Mouse (Mus musculus) heart, embryonic 14.5 days (tissue): ENCODE measurements around the gene Fam3b. TPM values are rescaled to one million over a fixed set of nuclear protein-coding genes. Genes with fewer than 3 reads are reported as not detected.

ENCODE experiments used
- ATAC-seq: fragments of 200-750 bp; cut with Nextera tagmentation; 2 replicates; pipeline ENCODE4 v1.8.0; 2017; ENCODE audit warnings: low read depth, moderate TSS enrichment; ENCODE audit not compliant: insufficient number of reproducible peaks, insufficient read depth, low FRiP score
- H3K27ac ChIP-seq, 2 experiments: fragments of 200-500 bp in 1 of 2; fragments of 300-500 bp in 1 of 2; sonication (generic) in 1 of 2; replicated peaks in 1 of 2; 2 replicates each; pipeline ENCODE4 v1.5.1; 2012 to 2014; ENCODE audit warnings: low read depth in 2 of 2, low read length in 2 of 2, control low read depth in 1 of 2, mild to moderate bottlenecking in 1 of 2, mixed read lengths in 1 of 2; ENCODE audit not compliant: control insufficient read depth in 1 of 2, insufficient read depth in 1 of 2
- H3K27me3 ChIP-seq: fragments of 300-500 bp; sonication (generic); 2 replicates; pipeline ENCODE4 v1.6.1; 2014; ENCODE audit warnings: mild to moderate bottlenecking, low read length, control low read depth; ENCODE audit not compliant: control insufficient read depth, insufficient read depth
- H3K36me3 ChIP-seq: fragments of 300-500 bp; sonication (generic); 2 replicates; pipeline ENCODE4 v1.6.1; 2014; ENCODE audit warnings: mild to moderate bottlenecking, control low read depth, low read length, mixed read lengths; ENCODE audit not compliant: control insufficient read depth, insufficient read depth
- H3K4me1 ChIP-seq, 2 experiments: fragments of 200-500 bp in 1 of 2; fragments of 300-500 bp in 1 of 2; sonication (generic) in 1 of 2; 2 replicates each; pipeline ENCODE4 v1.6.1; 2012 to 2014; ENCODE audit warnings: low read length in 2 of 2, control low read depth in 1 of 2, mixed read lengths in 1 of 2; ENCODE audit not compliant: control insufficient read depth in 2 of 2, insufficient read depth in 2 of 2
- H3K4me2 ChIP-seq: fragments of 300-500 bp; sonication (generic); 2 replicates; pipeline ENCODE4 v1.6.1; 2014; ENCODE audit warnings: mild to moderate bottlenecking, low read length
- H3K4me3 ChIP-seq, 2 experiments: fragments of 200-500 bp in 1 of 2; fragments of 300-500 bp in 1 of 2; sonication (generic) in 1 of 2; 2 replicates each; pipeline ENCODE4 v1.5.1; 2012 to 2014; ENCODE audit warnings: low read length in 2 of 2, mild to moderate bottlenecking in 2 of 2, control low read depth in 1 of 2, low read depth in 1 of 2, moderate library complexity in 1 of 2; ENCODE audit not compliant: control insufficient read depth in 1 of 2, insufficient read depth in 1 of 2
- H3K9ac ChIP-seq: fragments of 300-500 bp; sonication (generic); 2 replicates; pipeline ENCODE4 v1.6.1; 2014; ENCODE audit warnings: mild to moderate bottlenecking, low read length
- H3K9me3 ChIP-seq: fragments of 300-500 bp; sonication (generic); 2 replicates; pipeline ENCODE4 v1.6.1; 2016; ENCODE audit warnings: low read length, control low read depth; ENCODE audit not compliant: control insufficient read depth
- WGBS: fragments of 180-500 bp; shearing (Covaris S2); extraction: QIAGEN DNeasy Blood & Tissue Kit; methylation state at CpG from one replicate; pipeline ENCODE4 v1.1.7; 2014; 5-methylcytosine and 5-hydroxymethylcytosine counted together
- polyA plus RNA-seq: library from polyadenylated mRNA; unstranded; fragments of >200 nt; fragmentation: Nextera tagmentation; extraction: Ambion mirVana; gene quantifications from 2 replicates; pipeline ENCODE4 v1.2.1, GENCODE M21; 2014

Fam3b gene
- polyA plus RNA-seq, 1 experiment from 2014 or later, result not detected

DNA sequence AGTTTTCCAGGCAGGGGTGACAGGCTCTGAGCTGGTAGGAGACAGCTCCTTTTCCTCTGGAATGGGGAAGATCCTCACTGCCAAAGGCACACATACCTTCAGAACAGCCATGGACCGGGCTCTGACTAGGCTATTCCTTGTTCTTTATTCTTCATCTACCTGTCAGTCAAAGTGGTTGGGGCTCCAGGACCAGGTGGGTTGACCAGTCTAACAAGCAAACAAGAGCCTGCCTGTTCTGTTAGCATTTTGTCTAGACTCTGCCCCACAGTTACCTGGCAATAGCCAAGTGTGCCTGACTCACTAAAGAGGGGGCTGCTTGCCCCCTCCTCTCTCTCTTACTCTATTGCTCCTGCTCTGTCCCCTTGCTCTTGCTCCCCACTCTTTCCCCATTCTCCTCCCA, 22.2 kb downstream of the Fam3b start:
- ATAC-seq, result no peak
- no peaks in the 10 kb centered on the region for H3K36me3 ChIP-seq
- 62% methylated on average over 1 of the region's 1 CpGs for WGBS

GRCm38 (mm10) chr16:97478655-97479054, 36.0 kb downstream of the Fam3b start:
- no peak overlapping the region for H3K4me2 ChIP-seq
- H3K27me3 ChIP-seq, result no peaks in the 10 kb centered on the region
- H3K4me3 ChIP-seq, result no peak overlapping the region
- H3K27ac ChIP-seq, result no peak overlapping the region
- H3K9ac ChIP-seq, result no peak overlapping the region
- peaks cover 3 to 6% of the 10 kb centered on the region in 2 experiments for H3K4me1 ChIP-seq
- H3K9me3 ChIP-seq, result no peaks in the 10 kb centered on the region
- no peaks in the 10 kb centered on the region for H3K36me3 ChIP-seq
- WGBS, result 64% methylated on average over 2 of the region's 2 CpGs
- no peak for ATAC-seq

More for the DNA sequence above, 22.2 kb downstream of the Fam3b start:
- Histone ChIP-seq H3K27me3 (no peaks in the 10 kb centered on the region), H3K4me3 (no peak overlapping the region), H3K4me2 (no peak overlapping the region), H3K4me1 (no peaks in the 10 kb centered on the region; a peak in 1 of 4 replicates), H3K9me3 (no peaks in the 10 kb centered on the region), H3K27ac (no peak overlapping the region), H3K9ac (no peak overlapping the region)

- Histone ChIP-seq H3K27me3 (no peaks in the 10 kb centered on the region), H3K4me3 (no peak overlapping the region), H3K27ac (no peak overlapping the region), H3K4me2 (no peak overlapping the region), H3K9ac (no peak overlapping the region), H3K36me3 (no peaks in the 10 kb centered on the region), H3K4me1 (peaks cover 3 to 6% of the 10 kb centered on the region in 2 experiments), H3K9me3 (no peaks in the 10 kb centered on the region)
- ATAC-seq, result no peak
- WGBS, result 85% methylated on average over 1 of the region's 1 CpGs
These were observed 38.1 kb downstream of the Fam3b start for GRCm38 (mm10) chr16:97476524-97476923.

DNA sequence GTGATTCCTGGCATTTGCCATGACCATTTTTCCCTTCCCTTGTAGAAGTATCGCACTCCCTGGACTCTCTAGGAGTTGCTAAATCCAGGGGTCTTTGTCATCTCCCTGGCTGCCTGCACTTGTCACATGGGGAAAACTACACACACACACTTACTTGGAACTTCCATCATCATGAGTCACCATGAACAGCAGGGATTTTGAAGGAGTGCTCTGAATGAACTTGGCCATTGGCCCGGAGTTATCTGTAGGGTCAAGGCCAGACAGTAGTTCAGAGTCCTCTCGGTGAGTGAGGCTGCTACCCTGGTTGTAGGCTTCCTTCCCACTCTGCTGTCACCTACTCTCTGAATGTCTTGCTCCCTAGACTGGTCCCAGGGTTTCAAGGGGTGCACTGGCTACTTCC, 39.0 kb downstream of the Fam3b start:
- Histone ChIP-seq H3K27me3 (no peaks in the 10 kb centered on the region), H3K9me3 (no peaks in the 10 kb centered on the region), H3K4me1 (peaks cover 8 to 11% of the 10 kb centered on the region in 2 experiments), H3K27ac (peak overlapping the region; percentile 7 to 17; a peak in 1 of 4 replicates), H3K4me2 (no peak overlapping the region), H3K36me3 (no peaks in the 10 kb centered on the region), H3K4me3 (no peak overlapping the region), H3K9ac (no peak overlapping the region)
- peak; percentile 45; the same call in 1 of the 2 replicates for ATAC-seq
- 36% methylated on average over 3 of the region's 3 CpGs for WGBS

DNA sequence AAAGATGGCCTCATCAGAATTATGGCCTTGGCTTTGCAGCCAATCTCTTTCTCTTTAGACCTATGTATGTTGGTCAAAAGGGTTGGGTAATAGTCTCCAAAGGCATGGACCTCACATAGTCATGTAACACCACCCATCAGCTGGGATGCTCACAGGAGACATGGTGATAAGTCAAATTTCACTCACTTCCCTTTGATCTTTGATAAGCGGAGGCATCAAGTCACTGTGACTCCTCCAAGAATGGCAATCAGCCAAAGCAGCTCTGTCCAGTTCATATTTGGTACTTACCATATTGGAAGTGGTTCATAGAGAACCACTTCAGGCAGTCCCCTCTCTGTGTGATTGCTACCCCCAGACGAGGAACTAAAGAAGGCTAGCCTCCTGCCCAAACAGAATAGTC, 39.9 kb downstream of the Fam3b start:
- WGBS, result 74% methylated on average over 2 of the region's 2 CpGs
- Histone ChIP-seq H3K4me2 (no peak overlapping the region), H3K27me3 (no peaks in the 10 kb centered on the region), H3K27ac (no peak overlapping the region; a peak in 1 of 4 replicates), H3K9me3 (no peaks in the 10 kb centered on the region), H3K9ac (no peak overlapping the region), H3K36me3 (no peaks in the 10 kb centered on the region), H3K4me3 (no peak overlapping the region), H3K4me1 (peaks cover 9 to 13% of the 10 kb centered on the region in 2 experiments)
- ATAC-seq, result no peak

DNA sequence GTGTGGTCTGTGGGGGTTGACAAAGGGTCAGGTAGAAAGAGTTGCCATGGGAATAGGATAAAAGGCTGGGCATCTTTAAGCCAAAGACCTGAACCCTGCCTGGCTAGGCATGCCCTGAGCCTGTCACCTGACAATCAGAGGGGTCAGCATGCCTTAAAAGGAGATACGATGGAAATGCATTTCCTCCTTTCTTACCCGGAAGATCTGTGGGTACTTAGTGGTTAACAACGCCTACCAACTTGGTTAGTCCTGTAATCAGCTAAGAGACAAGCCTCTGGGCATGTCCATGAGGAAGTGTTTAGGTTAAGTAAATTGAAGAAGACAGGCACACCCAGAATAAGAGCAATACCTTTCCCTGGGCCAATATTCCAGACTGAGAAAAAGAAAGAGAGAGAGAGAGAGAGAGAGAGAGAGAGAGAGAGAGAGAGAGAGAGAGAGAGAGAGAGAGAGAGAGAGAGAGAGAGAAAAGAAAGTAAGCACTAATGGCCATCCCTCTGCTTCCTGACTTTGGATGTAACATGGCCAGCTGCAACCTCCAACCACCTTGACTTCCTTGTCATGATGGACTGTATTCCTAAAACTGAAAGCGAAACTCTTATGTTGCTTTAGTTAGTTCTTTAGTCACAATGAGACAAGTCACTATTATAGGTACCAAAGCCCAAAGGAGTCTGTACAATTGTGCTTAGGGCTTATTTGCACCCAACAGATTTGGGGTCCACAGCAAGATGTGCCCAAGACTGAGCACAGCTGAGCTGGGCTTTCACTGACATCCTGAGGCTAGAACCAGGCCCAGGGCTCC, 46.4 kb downstream of the Fam3b start:
- 76% methylated on average over 4 of the region's 4 CpGs for WGBS

DNA sequence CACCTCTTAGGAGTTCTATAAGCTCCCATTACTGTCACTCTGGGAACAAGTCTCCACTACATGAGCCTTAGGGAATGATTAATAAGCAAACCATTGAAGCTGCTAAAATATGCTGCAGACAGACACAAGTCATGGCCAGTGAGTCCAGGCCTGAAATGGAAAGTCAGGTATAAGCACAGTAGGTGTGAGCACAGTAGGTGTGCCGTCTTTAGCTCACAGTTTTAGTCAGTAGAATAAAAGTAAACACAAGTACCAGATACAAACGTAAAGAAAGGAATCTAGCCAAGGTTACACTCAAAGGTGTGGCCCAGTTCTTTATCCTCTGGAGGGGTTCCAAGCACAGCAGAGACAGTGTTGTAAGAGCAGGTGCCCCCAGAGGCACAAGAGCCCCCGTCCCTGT, 47.1 kb downstream of the Fam3b start:
- Histone ChIP-seq H3K9ac (no peak overlapping the region), H3K9me3 (no peaks in the 10 kb centered on the region), H3K4me3 (no peak overlapping the region), H3K4me2 (no peak overlapping the region), H3K27ac (no peak overlapping the region), H3K36me3 (no peaks in the 10 kb centered on the region), H3K27me3 (no peaks in the 10 kb centered on the region), H3K4me1 (peaks cover 5 to 7% of the 10 kb centered on the region in 2 experiments; a peak in 2 of 4 replicates)
- WGBS, result 77% methylated on average over 3 of the region's 3 CpGs
- ATAC-seq, result no peak

More for the DNA sequence above, 46.4 kb downstream of the Fam3b start:
- Histone ChIP-seq H3K4me2 (no peak overlapping the region), H3K9ac (no peak overlapping the region), H3K27ac (no peak overlapping the region), H3K9me3 (no peaks in the 10 kb centered on the region), H3K36me3 (no peaks in the 10 kb centered on the region), H3K27me3 (no peaks in the 10 kb centered on the region), H3K4me3 (no peak overlapping the region), H3K4me1 (peaks cover 5 to 7% of the 10 kb centered on the region in 2 experiments; a peak in 2 of 4 replicates)
- ATAC-seq, result no peak
